12 mouse cellular contexts compared by ENCODE assay signal in genomic region chr3:68590436-68590835, GRCm38 (mm10).
DNase-seq lines count a peak whose midpoint lies in the region; ATAC-seq and TF ChIP-seq lines count a peak whose summit lies in the region.
"Had no signal": no experiment of that assay in that cellular context is flagged by ENCODE, and none has a peak within 500 bp of the region (broad histone marks: within the 10 kb centered on the region; RNA-seq: fewer than 3 reads in every experiment).

No protein-coding gene starts in this region.

- no peak for TF ChIP-seq CTCF in forebrain, postnatal 0 days (IDR thresholded peaks at IDR 0.05; ENCODE audit: low read depth)

- H3K4me1 ChIP-seq in forebrain, embryonic 14.5 days (ENCODE audit: control insufficient read depth, insufficient read depth, low read length), result peaks cover 26% of the 10 kb centered on the region
- peaks cover 14% of the 10 kb centered on the region for H3K4me1 ChIP-seq in forebrain, postnatal 0 days (ENCODE audit: insufficient read depth)
- H3K4me1 ChIP-seq in midbrain, embryonic 12.5 days, result peaks cover 42% of the 10 kb centered on the region
- H3K4me1 ChIP-seq in midbrain, embryonic 10.5 days, result peaks cover 68% of the 10 kb centered on the region
- H3K4me1 ChIP-seq in limb, embryonic 10.5 days, result peaks cover 90% of the 10 kb centered on the region
- peaks cover 22% of the 10 kb centered on the region; the same call in 1 of the 2 replicates for H3K4me1 ChIP-seq in stomach, embryonic 15.5 days

- no peak overlapping the region for H3K9ac ChIP-seq in forebrain, embryonic 14.5 days (ENCODE audit: low read length)
- H3K9ac ChIP-seq in forebrain, postnatal 0 days, result no peak overlapping the region
- H3K9ac ChIP-seq in midbrain, embryonic 12.5 days (replicated peaks), result no peak overlapping the region
- no peak overlapping the region for H3K9ac ChIP-seq in stomach, embryonic 15.5 days
- H3K9ac ChIP-seq: liver, embryonic 15.5 days had no signal

- H3K27me3 ChIP-seq in forebrain, embryonic 14.5 days (replicated peaks; ENCODE audit: control insufficient read depth, insufficient read depth, low read length), result no peaks in the 10 kb centered on the region
- H3K27me3 ChIP-seq in forebrain, postnatal 0 days (ENCODE audit: insufficient read depth, low read length), result no peaks in the 10 kb centered on the region
- no peaks in the 10 kb centered on the region for H3K27me3 ChIP-seq in midbrain, embryonic 12.5 days
- no peaks in the 10 kb centered on the region for H3K27me3 ChIP-seq in midbrain, embryonic 10.5 days (ENCODE audit: low read depth, poor library complexity, severe bottlenecking)
- no peaks in the 10 kb centered on the region for H3K27me3 ChIP-seq in limb, embryonic 10.5 days (ENCODE audit: low read depth, poor library complexity, severe bottlenecking)
- no peaks in the 10 kb centered on the region for H3K27me3 ChIP-seq in stomach, embryonic 15.5 days (replicated peaks)
- H3K27me3 ChIP-seq: liver, embryonic 15.5 days had no signal

- peak; percentile 16; the same call in 1 of the 2 replicates for ATAC-seq in forebrain, embryonic 14.5 days
- ATAC-seq in forebrain, postnatal 0 days, result no peak
- 0 out of 2 replicates have a peak, but pooled peaks have one; percentile 14 for ATAC-seq in midbrain, embryonic 12.5 days (ENCODE audit: low FRiP score, low read depth)
- 0 out of 2 replicates have a peak, but pooled peaks have one; percentile 40 for ATAC-seq in stomach, embryonic 15.5 days (ENCODE audit: insufficient read depth, low FRiP score, low read depth)

- no peaks in the 10 kb centered on the region for H3K36me3 ChIP-seq in forebrain, embryonic 14.5 days (ENCODE audit: control insufficient read depth, insufficient read depth, low read length)
- no peaks in the 10 kb centered on the region for H3K36me3 ChIP-seq in forebrain, postnatal 0 days (ENCODE audit: insufficient read depth)
- no peaks in the 10 kb centered on the region for H3K36me3 ChIP-seq in midbrain, embryonic 12.5 days
- no peaks in the 10 kb centered on the region for H3K36me3 ChIP-seq in midbrain, embryonic 10.5 days
- H3K36me3 ChIP-seq in limb, embryonic 10.5 days, result no peaks in the 10 kb centered on the region
- H3K36me3 ChIP-seq in stomach, embryonic 15.5 days, result no peaks in the 10 kb centered on the region
- H3K36me3 ChIP-seq: liver, embryonic 15.5 days had no signal

- no peak for DNase-seq in forebrain, embryonic 14.5 days (ENCODE audit: low spot score)
- no peak for DNase-seq in forebrain, postnatal 0 days
- no peak for DNase-seq in midbrain, embryonic 10.5 days (ENCODE audit: low spot score)
- DNase-seq in limb, embryonic 10.5 days (ENCODE audit: low spot score), result peak; percentile 80
- no peak for DNase-seq in gastrocnemius, postnatal 14 days
- no peak for DNase-seq in cerebellum, adult 11 months
- DNase-seq: heart, adult 18-20 months; layer of hippocampus, adult 9-11 months had no signal

- H3K27ac ChIP-seq in forebrain, embryonic 14.5 days (ENCODE audit: low read depth, low read length), result no peak overlapping the region
- no peak overlapping the region for H3K27ac ChIP-seq in forebrain, postnatal 0 days (ENCODE audit: low read depth, low read length)
- H3K27ac ChIP-seq in midbrain, embryonic 12.5 days (replicated peaks), result no peak overlapping the region; the same call in 1 of the 2 replicates
- H3K27ac ChIP-seq in midbrain, embryonic 10.5 days (replicated peaks), result no peak overlapping the region
- peak overlapping the region; percentile 84 for H3K27ac ChIP-seq in limb, embryonic 10.5 days
- peak overlapping the region; percentile 11; the same call in 1 of the 2 replicates for H3K27ac ChIP-seq in stomach, embryonic 15.5 days
- H3K27ac ChIP-seq: liver, embryonic 15.5 days had no signal

- WGBS in forebrain, embryonic 14.5 days, result 74% methylated on average over 8 of the region's 8 CpGs
- 62% methylated on average over 8 of the region's 8 CpGs for WGBS in forebrain, postnatal 0 days
- WGBS in midbrain, embryonic 12.5 days, result 54% methylated on average over 8 of the region's 8 CpGs
- WGBS in midbrain, embryonic 10.5 days, result 70% methylated on average over 8 of the region's 8 CpGs
- WGBS in limb, embryonic 10.5 days, result 21% methylated on average over 8 of the region's 8 CpGs
- 41% methylated on average over 8 of the region's 8 CpGs for WGBS in stomach, embryonic 15.5 days

- intact Hi-C loops in gastrocnemius, postnatal 14 days (cut with DNase I; ENCODE audit: low total_unique reads), result no loop called here

- H3K4me2 ChIP-seq in forebrain, embryonic 14.5 days (ENCODE audit: low read length), result no peak overlapping the region
- no peak overlapping the region for H3K4me2 ChIP-seq in forebrain, postnatal 0 days (ENCODE audit: low read depth)
- H3K4me2 ChIP-seq in midbrain, embryonic 12.5 days (replicated peaks), result no peak overlapping the region
- no peak overlapping the region for H3K4me2 ChIP-seq in stomach, embryonic 15.5 days
- H3K4me2 ChIP-seq: liver, embryonic 15.5 days had no signal

- no peaks in the 10 kb centered on the region for H3K9me3 ChIP-seq in forebrain, embryonic 14.5 days (replicated peaks; ENCODE audit: control insufficient read depth, low read length)
- H3K9me3 ChIP-seq in forebrain, postnatal 0 days (ENCODE audit: low read length), result no peaks in the 10 kb centered on the region
- no peaks in the 10 kb centered on the region for H3K9me3 ChIP-seq in midbrain, embryonic 12.5 days
- H3K9me3 ChIP-seq in midbrain, embryonic 10.5 days (replicated peaks), result no peaks in the 10 kb centered on the region
- H3K9me3 ChIP-seq in limb, embryonic 10.5 days (replicated peaks), result no peaks in the 10 kb centered on the region
- H3K9me3 ChIP-seq in stomach, embryonic 15.5 days, result no peaks in the 10 kb centered on the region
- H3K9me3 ChIP-seq: liver, embryonic 15.5 days had no signal

- no peak overlapping the region for H3K4me3 ChIP-seq in forebrain, embryonic 14.5 days (ENCODE audit: low read depth, low read length)
- H3K4me3 ChIP-seq in forebrain, postnatal 0 days (ENCODE audit: low read depth, low read length), result no peak overlapping the region
- H3K4me3 ChIP-seq in midbrain, embryonic 12.5 days, result no peak overlapping the region
- H3K4me3 ChIP-seq in midbrain, embryonic 10.5 days, result no peak overlapping the region
- no peak overlapping the region for H3K4me3 ChIP-seq in limb, embryonic 10.5 days
- no peak overlapping the region for H3K4me3 ChIP-seq in stomach, embryonic 15.5 days (replicated peaks)
- H3K4me3 ChIP-seq: erythroblast, embryonic 14.5 days; liver, embryonic 15.5 days had no signal

Comparison
In these comparisons a context has a peak if more than half of its experiments do, and no peak if none do; other contexts are left out.
1. H3K27ac ChIP-seq: peak in limb, embryonic 10.5 days (single experiment) and stomach, embryonic 15.5 days (single experiment); none in forebrain, embryonic 14.5 days (single experiment), forebrain, postnatal 0 days (single experiment), midbrain, embryonic 12.5 days (single experiment) and midbrain, embryonic 10.5 days (single experiment).